In genomic region chr3:34493921-34494320, GRCm38 (mm10) we compare ENCODE assay signal across 20 mouse cellular contexts.
DNase-seq lines count a peak whose midpoint lies in the region; ATAC-seq lines count a peak whose summit lies in the region.
"Had no signal": no experiment of that assay in that cellular context is flagged by ENCODE, and none has a peak within 500 bp of the region (broad histone marks: within the 10 kb centered on the region; RNA-seq: fewer than 3 reads in every experiment).

No protein-coding gene starts in this region.

- ATAC-seq in cerebellum, adult (ENCODE audit: insufficient number of reproducible peaks, low FRiP score, low TSS enrichment): no peak
- ATAC-seq: activated CD4-positive, CD25-positive, alpha-beta regulatory T cell, adult 4 months; CD4-positive, CD25-positive, alpha-beta regulatory T cell, adult 4 months; forebrain, embryonic 13.5 days; forebrain, embryonic 15.5 days; forebrain, postnatal 0 days; Patski had no signal

- peak; percentile 62 to 70 for DNase-seq in cerebellum, postnatal 10 days
- DNase-seq in cerebellum, postnatal 4 days (ENCODE audit: low spot score in 2 of 2): no peak
- DNase-seq in cerebellum, postnatal 25 days: peak; percentile 6 to 30
- peak; percentile 16 for DNase-seq in left cerebral cortex, postnatal 4 days
- no peak for DNase-seq in left cerebral cortex, adult 18-20 months (ENCODE audit: low spot score in 2 of 2)
- DNase-seq: adrenal gland, adult 8-10 months; adrenal gland, postnatal 14 days; adrenal gland, postnatal 36 days; B cell, adult 2 months; cerebellum, adult 11 months; cerebellum, adult 2 months; cerebellum, adult 9-10 months; cerebellum, postnatal 36 days; forebrain, postnatal 0 days had no signal

- intact Hi-C loops in left cerebral cortex, postnatal 4 days (cut with DNase I): no loop called here

Comparison
In these comparisons a context has a peak if more than half of its experiments do, and no peak if none do; other contexts are left out.
1. DNase-seq: peak in cerebellum, postnatal 10 days (2 of 2), cerebellum, postnatal 25 days (2 of 2) and left cerebral cortex, postnatal 4 days (single experiment); none in cerebellum, postnatal 4 days (0 of 2) and left cerebral cortex, adult 18-20 months (0 of 2).